Mouse (Mus musculus) embryonic fibroblast, embryonic 13.5 days (primary cell): ENCODE data around the gene Dcdc2a.

Experiments used
- CTCF ChIP-seq: IDR thresholded peaks from 2 replicates; pipeline ENCODE4 v1.5.1; 2011; ENCODE audit warnings: mild to moderate bottlenecking, control low read depth, low read length, moderate library complexity, borderline replicate concordance; ENCODE audit not compliant: insufficient read depth
- POLR2A ChIP-seq: IDR thresholded peaks from 2 replicates; pipeline ENCODE4 v1.6.1; 2011; ENCODE audit warnings: low read depth, mild to moderate bottlenecking, control low read depth, low read length, moderate library complexity

- TF ChIP-seq POLR2A: no peak
- no peak for TF ChIP-seq CTCF
Measured at GRCm38 (mm10) chr13:25022386-25022785, 33.4 kb upstream of the Dcdc2a start.
